Mouse (Mus musculus) forebrain, embryonic 15.5 days (tissue): ENCODE results near the gene Gm7682. TPM values are rescaled to one million over a fixed set of nuclear protein-coding genes. Genes with fewer than 3 reads are reported as not detected.
"Not testable (repeated sequence)": the region's sequence is repeated elsewhere in the genome, so short reads cannot be mapped to it uniquely, and the experiment has no call there.

Experiments used
- ATAC-seq: fragments of 200-750 bp; cut with Nextera tagmentation; replicated peaks from 2 replicates; pipeline ENCODE4 v1.8.0; 2017; ENCODE audit warnings: mild to moderate bottlenecking, moderate TSS enrichment, moderate library complexity
- H3K27ac ChIP-seq: fragments of 300-500 bp; sonication (generic); replicated peaks from 2 replicates; pipeline ENCODE4 v1.5.1; 2015; ENCODE audit warnings: mild to moderate bottlenecking, inconsistent platforms
- H3K27me3 ChIP-seq: fragments of 300-500 bp; sonication (generic); 2 replicates; pipeline ENCODE4 v1.6.1; 2015; ENCODE audit warnings: inconsistent platforms
- H3K36me3 ChIP-seq: fragments of 300-500 bp; sonication (generic); 2 replicates; pipeline ENCODE4 v1.6.1; 2015; ENCODE audit warnings: mild to moderate bottlenecking, inconsistent platforms
- H3K4me1 ChIP-seq: fragments of 300-500 bp; sonication (generic); 2 replicates; pipeline ENCODE4 v1.6.1; 2015; ENCODE audit warnings: inconsistent platforms
- H3K4me2 ChIP-seq: fragments of 300-500 bp; sonication (generic); replicated peaks from 2 replicates; pipeline ENCODE4 v1.6.1; 2015; ENCODE audit warnings: mild to moderate bottlenecking, inconsistent platforms
- H3K4me3 ChIP-seq: fragments of 300-500 bp; sonication (generic); 2 replicates; pipeline ENCODE4 v1.5.1; 2015; ENCODE audit warnings: mild to moderate bottlenecking, inconsistent platforms
- H3K9ac ChIP-seq: fragments of 300-500 bp; sonication (generic); replicated peaks from 2 replicates; pipeline ENCODE4 v1.6.1; 2015; ENCODE audit warnings: mild to moderate bottlenecking, inconsistent platforms
- H3K9me3 ChIP-seq: fragments of 300-500 bp; sonication (generic); 2 replicates; pipeline ENCODE4 v1.6.1; 2016; ENCODE audit warnings: inconsistent platforms
- WGBS: fragments of 180-500 bp; shearing (Covaris S2); methylation state at CpG from one replicate; pipeline ENCODE4 v1.1.7; 2015; ENCODE audit warnings: mixed read lengths; 5-methylcytosine and 5-hydroxymethylcytosine counted together
- polyA plus RNA-seq: library from polyadenylated mRNA; unstranded; fragments of >200 nt; fragmentation: Nextera tagmentation; extraction: Ambion mirVana; gene quantifications from 2 replicates; pipeline ENCODE4 v1.2.1, GENCODE M21; 2015

Gene Gm7682
- not detected in 2 replicates for polyA plus RNA-seq

DNA sequence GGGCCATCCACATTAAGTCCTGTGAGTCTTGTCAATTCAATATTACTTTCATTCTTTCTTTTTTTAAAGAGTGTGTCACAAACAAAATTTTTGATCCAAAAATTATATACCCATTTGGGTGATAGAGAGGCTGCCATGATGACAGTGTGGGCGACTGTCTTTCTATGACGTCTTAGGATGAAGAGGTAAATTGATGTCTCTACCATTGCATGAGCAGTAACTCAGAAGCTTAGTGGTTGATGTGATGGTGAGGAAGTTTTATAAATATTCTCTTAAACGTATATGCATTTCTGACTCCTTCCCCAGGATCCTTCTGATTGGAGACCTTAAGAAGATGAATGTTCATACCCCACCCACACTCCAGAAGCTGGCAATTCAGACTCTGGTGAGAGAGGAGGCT is at the start of gene Gm7682:
Gene Gm7682, plus strand, starts transcription at position 301 of the 400 bp plus-strand sequence.
- not testable (repeated sequence) for H3K27me3 ChIP-seq, ATAC-seq
- no CpG with 5 or more reads among the region's 3 CpGs for WGBS

More for the DNA sequence above, at the start of gene Gm7682:
- H3K9ac ChIP-seq, H3K4me1 ChIP-seq, H3K27ac ChIP-seq, H3K36me3 ChIP-seq, H3K4me3 ChIP-seq, H3K4me2 ChIP-seq, H3K9me3 ChIP-seq: not testable (repeated sequence)

Other genes starting within 250 kb of the Gm7682 start
- not detected in 2 replicates for gene Gm3106, start 227.8 kb upstream of the Gm7682 start, polyA plus RNA-seq
- not detected in 2 replicates for gene A430089I19Rik, start 139.0 kb upstream of the Gm7682 start, polyA plus RNA-seq
- gene Gm6502, start 131.3 kb upstream of the Gm7682 start, polyA plus RNA-seq: not detected in 2 replicates
- not detected in 2 replicates for gene AA792892, start 106.0 kb upstream of the Gm7682 start, polyA plus RNA-seq
- not detected in 2 replicates for gene Gm3139, start 80.5 kb downstream of the Gm7682 start, polyA plus RNA-seq
- not detected in 2 replicates for gene Gm3147, start 170.6 kb downstream of the Gm7682 start, polyA plus RNA-seq
- not detected in 2 replicates for gene Gm6509, start 178.2 kb downstream of the Gm7682 start, polyA plus RNA-seq
- gene Gm6205, start 202.6 kb downstream of the Gm7682 start, polyA plus RNA-seq: not detected in 2 replicates